Mouse (Mus musculus): ENCODE results near the gene Tcaf3. TPM values are rescaled to one million over a fixed set of nuclear protein-coding genes. Genes with fewer than 3 reads are reported as not detected.

The Tcaf3 gene
- total and polyA plus RNA-seq, 3 experiments = not detected

- no peaks in the 10 kb centered on the region for H3K9me3 ChIP-seq (replicated peaks; ENCODE audit: insufficient read depth, low read length)
- H3K27me3 ChIP-seq (ENCODE audit: control insufficient read depth in 1 of 2, insufficient read depth in 2 of 2, low read length in 2 of 2) = no peaks in the 10 kb centered on the region
- H3K4me3 ChIP-seq (ENCODE audit: control insufficient read depth in 1 of 2, insufficient read depth in 1 of 2, low read depth in 2 of 2, low read length in 2 of 2) = no peak overlapping the region
- H3K9ac ChIP-seq (ENCODE audit: control insufficient read depth, low read depth, low read length, poor library complexity, severe bottlenecking) = no peak overlapping the region
- H3K27ac ChIP-seq (ENCODE audit: control insufficient read depth, low read depth, low read length) = no peak overlapping the region
- H3K4me1 ChIP-seq (ENCODE audit: control insufficient read depth in 1 of 2, insufficient read depth in 2 of 2, low read length in 2 of 2) = no peaks in the 10 kb centered on the region
- no peak for DNase-seq (ENCODE audit: low read depth, low spot score)
- no peaks in the 10 kb centered on the region for H3K79me2 ChIP-seq (ENCODE audit: control insufficient read depth, insufficient read depth, low read length, poor library complexity)
- no peaks in the 10 kb centered on the region for H3K36me3 ChIP-seq (ENCODE audit: control insufficient read depth in 1 of 2, insufficient read depth in 2 of 2, low read length in 2 of 2)
- TF ChIP-seq MAX (IDR thresholded peaks at IDR 0.05; ENCODE audit: low read length) (no peak), MAFK (IDR thresholded peaks at IDR 0.05; ENCODE audit: borderline replicate concordance, low read depth, low read length) (no peak), E2F4 (IDR thresholded peaks at IDR 0.05; ENCODE audit: borderline replicate concordance, low read depth, low read length) (no peak), HCFC1 (IDR thresholded peaks at IDR 0.05; ENCODE audit: low read depth, low read length) (no peak), ZNF384 (IDR thresholded peaks at IDR 0.05; ENCODE audit: low read depth, low read length) (no peak)
Observed at GRCm38 (mm10) chr6:42540681-42541080, 56.8 kb downstream of the Tcaf3 start.

- no peaks in the 10 kb centered on the region for H3K9me3 ChIP-seq (replicated peaks; ENCODE audit: insufficient read depth, low read length)
- no peaks in the 10 kb centered on the region for H3K27me3 ChIP-seq (ENCODE audit: control insufficient read depth in 1 of 2, insufficient read depth in 2 of 2, low read length in 2 of 2)
- no peak for DNase-seq (ENCODE audit: low read depth, low spot score)
- no peaks in the 10 kb centered on the region for H3K79me2 ChIP-seq (ENCODE audit: control insufficient read depth, insufficient read depth, low read length, poor library complexity)
- H3K9ac ChIP-seq (ENCODE audit: control insufficient read depth, low read depth, low read length, poor library complexity, severe bottlenecking) = no peak overlapping the region
- H3K36me3 ChIP-seq (ENCODE audit: control insufficient read depth in 1 of 2, insufficient read depth in 2 of 2, low read length in 2 of 2) = no peaks in the 10 kb centered on the region
- no peak overlapping the region for H3K27ac ChIP-seq (ENCODE audit: control insufficient read depth, low read depth, low read length)
- no peaks in the 10 kb centered on the region for H3K4me1 ChIP-seq (ENCODE audit: control insufficient read depth in 1 of 2, insufficient read depth in 2 of 2, low read length in 2 of 2)
- no peak overlapping the region for H3K4me3 ChIP-seq (ENCODE audit: control insufficient read depth in 1 of 2, insufficient read depth in 1 of 2, low read depth in 2 of 2, low read length in 2 of 2)
- TF ChIP-seq USF2 (IDR thresholded peaks at IDR 0.05; ENCODE audit: borderline replicate concordance in 1 of 2, insufficient read depth in 1 of 2, low read depth in 1 of 2, low read length in 2 of 2) (no peak), MYC (IDR thresholded peaks at IDR 0.05; ENCODE audit: low read depth, low read length) (no peak), POLR2A (IDR thresholded peaks at IDR 0.05; ENCODE audit: control insufficient read depth in 1 of 2, insufficient read depth in 1 of 2, low read depth in 1 of 2, low read length in 2 of 2, poor library complexity in 1 of 2) (no peak), MYB (IDR thresholded peaks at IDR 0.05; ENCODE audit: low read depth, low read length) (no peak), BHLHE40 (IDR thresholded peaks at IDR 0.05; ENCODE audit: borderline replicate concordance, low read depth, low read length) (no peak), POLR2AphosphoS2 (IDR thresholded peaks at IDR 0.05; ENCODE audit: low read length) (no peak), SIN3A (IDR thresholded peaks at IDR 0.05; ENCODE audit: low read length) (no peak), MEF2A (IDR thresholded peaks at IDR 0.05; ENCODE audit: extremely low read depth, insufficient replicate concordance, low read depth, low read length, poor library complexity, severe bottlenecking) (no peak), TBP (IDR thresholded peaks at IDR 0.05; ENCODE audit: low read depth, low read length) (no peak), GATA1 (IDR thresholded peaks at IDR 0.05; ENCODE audit: low read depth, low read length) (no peak), KAT2A (conservative IDR thresholded peaks at IDR 0.05; ENCODE audit: low read depth, low read length) (no peak), EP300 (IDR thresholded peaks at IDR 0.05; ENCODE audit: low read depth in 1 of 2, low read length in 2 of 2) (no peak)
Observed at GRCm38 (mm10) chr6:42539711-42540110, 57.8 kb downstream of the Tcaf3 start.

Other genes starting within 250 kb of the Tcaf3 start
- 7.0 and 7.5 TPM in 2 replicates for gene Zyx, start 248.1 kb downstream of the Tcaf3 start, total RNA-seq (2012; rRNA removed)
- gene Zyx, start 248.1 kb downstream of the Tcaf3 start, polyA plus RNA-seq (2012; ENCODE audit: insufficient read depth in 1 of 2, insufficient read length in 2 of 2, low read depth in 1 of 2, low replicate concordance in 2 of 2, missing spikeins in 1 of 2) = 10 to 100 TPM in 1 of 2 experiments, not detected in 1; 48.4 TPM
- not detected in 2 replicates for gene Epha1, start 224.4 kb downstream of the Tcaf3 start, total RNA-seq (2012; rRNA removed)
- under 1 TPM in 1 of 2 experiments, not detected in 1; 0.04 TPM for gene Epha1, start 224.4 kb downstream of the Tcaf3 start, polyA plus RNA-seq (2012; ENCODE audit: insufficient read depth in 1 of 2, insufficient read length in 2 of 2, low read depth in 1 of 2, low replicate concordance in 2 of 2, missing spikeins in 1 of 2)
- gene Tas2r143, start 197.5 kb downstream of the Tcaf3 start, total RNA-seq (2012; rRNA removed) = not detected in 2 replicates
- gene Tas2r143, start 197.5 kb downstream of the Tcaf3 start, polyA plus RNA-seq (2012; ENCODE audit: insufficient read depth in 1 of 2, insufficient read length in 2 of 2, low read depth in 1 of 2, low replicate concordance in 2 of 2, missing spikeins in 1 of 2) = not detected
- not detected in 2 replicates for gene Tas2r135, start 192.3 kb downstream of the Tcaf3 start, total RNA-seq (2012; rRNA removed)
- not detected for gene Tas2r135, start 192.3 kb downstream of the Tcaf3 start, polyA plus RNA-seq (2012; ENCODE audit: insufficient read depth in 1 of 2, insufficient read length in 2 of 2, low read depth in 1 of 2, low replicate concordance in 2 of 2, missing spikeins in 1 of 2)
- not detected in 2 replicates for gene Tas2r126, start 163.2 kb downstream of the Tcaf3 start, total RNA-seq (2012; rRNA removed)
- not detected for gene Tas2r126, start 163.2 kb downstream of the Tcaf3 start, polyA plus RNA-seq (2012; ENCODE audit: insufficient read depth in 1 of 2, insufficient read length in 2 of 2, low read depth in 1 of 2, low replicate concordance in 2 of 2, missing spikeins in 1 of 2)
- not detected in 2 replicates for gene Olfr458, start 132.5 kb downstream of the Tcaf3 start, total RNA-seq (2012; rRNA removed)
- not detected for gene Olfr458, start 132.5 kb downstream of the Tcaf3 start, polyA plus RNA-seq (2012; ENCODE audit: insufficient read depth in 1 of 2, insufficient read length in 2 of 2, low read depth in 1 of 2, low replicate concordance in 2 of 2, missing spikeins in 1 of 2)
- not detected in 2 replicates for gene Olfr457, start 121.4 kb downstream of the Tcaf3 start, total RNA-seq (2012; rRNA removed)
- gene Olfr457, start 121.4 kb downstream of the Tcaf3 start, polyA plus RNA-seq (2012; ENCODE audit: insufficient read depth in 1 of 2, insufficient read length in 2 of 2, low read depth in 1 of 2, low replicate concordance in 2 of 2, missing spikeins in 1 of 2) = not detected
- gene Olfr456, start 110.5 kb downstream of the Tcaf3 start, total RNA-seq (2012; rRNA removed) = not detected in 2 replicates
- not detected for gene Olfr456, start 110.5 kb downstream of the Tcaf3 start, polyA plus RNA-seq (2012; ENCODE audit: insufficient read depth in 1 of 2, insufficient read length in 2 of 2, low read depth in 1 of 2, low replicate concordance in 2 of 2, missing spikeins in 1 of 2)
- not detected in 2 replicates for gene Olfr455, start 50.1 kb downstream of the Tcaf3 start, total RNA-seq (2012; rRNA removed)
- gene Olfr455, start 50.1 kb downstream of the Tcaf3 start, polyA plus RNA-seq (2012; ENCODE audit: insufficient read depth in 1 of 2, insufficient read length in 2 of 2, low read depth in 1 of 2, low replicate concordance in 2 of 2, missing spikeins in 1 of 2) = not detected
- gene Tcaf2, start 47.6 kb upstream of the Tcaf3 start, total RNA-seq (2012; rRNA removed) = not detected in 2 replicates
- gene Tcaf2, start 47.6 kb upstream of the Tcaf3 start, polyA plus RNA-seq (2012; ENCODE audit: insufficient read depth in 1 of 2, insufficient read length in 2 of 2, low read depth in 1 of 2, low replicate concordance in 2 of 2, missing spikeins in 1 of 2) = not detected
- gene Tcaf1, start 112.4 kb upstream of the Tcaf3 start, total RNA-seq (2012; rRNA removed) = not detected in 2 replicates
- not detected for gene Tcaf1, start 112.4 kb upstream of the Tcaf3 start, polyA plus RNA-seq (2012; ENCODE audit: insufficient read depth in 1 of 2, insufficient read length in 2 of 2, low read depth in 1 of 2, low replicate concordance in 2 of 2, missing spikeins in 1 of 2)
- gene Olfr453, start 141.7 kb upstream of the Tcaf3 start, total RNA-seq (2012; rRNA removed) = not detected in 2 replicates
- not detected for gene Olfr453, start 141.7 kb upstream of the Tcaf3 start, polyA plus RNA-seq (2012; ENCODE audit: insufficient read depth in 1 of 2, insufficient read length in 2 of 2, low read depth in 1 of 2, low replicate concordance in 2 of 2, missing spikeins in 1 of 2)
- gene Olfr38, start 158.7 kb upstream of the Tcaf3 start, total RNA-seq (2012; rRNA removed) = not detected in 2 replicates
- gene Olfr38, start 158.7 kb upstream of the Tcaf3 start, polyA plus RNA-seq (2012; ENCODE audit: insufficient read depth in 1 of 2, insufficient read length in 2 of 2, low read depth in 1 of 2, low replicate concordance in 2 of 2, missing spikeins in 1 of 2) = not detected
- gene Olfr452, start 187.4 kb upstream of the Tcaf3 start, total RNA-seq (2012; rRNA removed) = not detected in 2 replicates
- gene Olfr452, start 187.4 kb upstream of the Tcaf3 start, polyA plus RNA-seq (2012; ENCODE audit: insufficient read depth in 1 of 2, insufficient read length in 2 of 2, low read depth in 1 of 2, low replicate concordance in 2 of 2, missing spikeins in 1 of 2) = not detected
- not detected in 2 replicates for gene Olfr450, start 214.2 kb upstream of the Tcaf3 start, total RNA-seq (2012; rRNA removed)
- gene Olfr450, start 214.2 kb upstream of the Tcaf3 start, polyA plus RNA-seq (2012; ENCODE audit: insufficient read depth in 1 of 2, insufficient read length in 2 of 2, low read depth in 1 of 2, low replicate concordance in 2 of 2, missing spikeins in 1 of 2) = not detected
- gene Olfr449, start 236.7 kb upstream of the Tcaf3 start, total RNA-seq (2012; rRNA removed) = not detected in 2 replicates
- gene Olfr449, start 236.7 kb upstream of the Tcaf3 start, polyA plus RNA-seq (2012; ENCODE audit: insufficient read depth in 1 of 2, insufficient read length in 2 of 2, low read depth in 1 of 2, low replicate concordance in 2 of 2, missing spikeins in 1 of 2) = not detected

All from MEL (cell line).